Comparison of ENCODE assay signal across 8 mouse cellular contexts in genomic region chrX:20869962-20870513, GRCm38 (mm10). TPM values are rescaled to one million over a fixed set of nuclear protein-coding genes. Genes with fewer than 3 reads are reported as not detected.
DNase-seq lines count a peak whose midpoint lies in the region; ATAC-seq lines count a peak whose summit lies in the region.

TSS of gene Timp1 (plus strand) at chrX:20870166.

- WGBS in kidney, embryonic 16.5 days = 27% methylated on average over 18 of the region's 18 CpGs

- peak; percentile 93 for ATAC-seq in kidney, embryonic 16.5 days (ENCODE audit: low FRiP score, low TSS enrichment)

- no peaks in the 10 kb centered on the region for H3K27me3 ChIP-seq in kidney, embryonic 16.5 days (ENCODE audit: insufficient read depth, low read length)

- peak within 1 kb of the TSS; percentile 48 for H3K4me3 ChIP-seq in kidney, embryonic 16.5 days (ENCODE audit: low read length)

- no peak within 1 kb of the TSS; the same call in 1 of the 2 replicates for H3K27ac ChIP-seq in kidney, embryonic 16.5 days (ENCODE audit: low read length)

- H3K4me1 ChIP-seq in kidney, embryonic 16.5 days (ENCODE audit: insufficient read depth, low read length) = no peaks in the 10 kb centered on the region

- H3K4me2 ChIP-seq in kidney, embryonic 16.5 days (replicated peaks; ENCODE audit: low read depth, low read length) = peak within 1 kb of the TSS; percentile 55

- H3K36me3 ChIP-seq in kidney, embryonic 16.5 days (ENCODE audit: insufficient read depth, low read length) = no peaks in the 10 kb centered on the region

- no peak for DNase-seq in kidney, adult 18-20 months
- peak; percentile 42 for DNase-seq in brain, adult 2 months (ENCODE audit: low read depth, low spot score)
- DNase-seq in heart, adult 18-20 months = peak; percentile 40 to 48
- DNase-seq in kidney, postnatal 25 days = peak; percentile 9 to 46
- peak; percentile 68 for DNase-seq in mesoderm, embryonic 11.5 days (ENCODE audit: low read depth, low spot score)
- peak; percentile 11 to 27 for DNase-seq in urinary bladder, postnatal 36 days (ENCODE audit: low spot score in 2 of 2)
- no peak for DNase-seq in spleen, adult 18-20 months

- H3K9me3 ChIP-seq in kidney, embryonic 16.5 days (ENCODE audit: low read length) = no peaks in the 10 kb centered on the region

- peak within 1 kb of the TSS; percentile 54 for H3K9ac ChIP-seq in kidney, embryonic 16.5 days (replicated peaks; ENCODE audit: low read length)

RNA-seq across cellular contexts. Expression of gene Timp1, which starts in this region (rescaled TPM):
- polyA plus RNA-seq in kidney, embryonic 16.5 days (2015; fragmentation: Nextera tagmentation; extraction: Ambion mirVana) = 19.3 and 21.1 TPM in 2 replicates
- 1 to 10 TPM; 2.2 to 3.2 TPM for total RNA-seq in heart, adult 18-20 months (2021)

Comparison
In these comparisons a context has a peak if more than half of its experiments do, and no peak if none do; other contexts are left out.
1. DNase-seq: peak in brain, adult 2 months (single experiment), heart, adult 18-20 months (2 of 2), kidney, postnatal 25 days (2 of 2), mesoderm, embryonic 11.5 days (single experiment) and urinary bladder, postnatal 36 days (2 of 2); none in kidney, adult 18-20 months (single experiment) and spleen, adult 18-20 months (0 of 2).